Mouse (Mus musculus) heart, postnatal 4 days (tissue): ENCODE measurements at regions not wholly inside any gene's neighbourhood (a gene's known extent, or its start where the extent isn't known, plus 50 kb on each side); places are given as distances from the start of the nearest gene placed in this dataset.

Source experiments
- DNase-seq: peaks from one replicate; pipeline ENCODE4 v3.0.0; 2021

DNA sequence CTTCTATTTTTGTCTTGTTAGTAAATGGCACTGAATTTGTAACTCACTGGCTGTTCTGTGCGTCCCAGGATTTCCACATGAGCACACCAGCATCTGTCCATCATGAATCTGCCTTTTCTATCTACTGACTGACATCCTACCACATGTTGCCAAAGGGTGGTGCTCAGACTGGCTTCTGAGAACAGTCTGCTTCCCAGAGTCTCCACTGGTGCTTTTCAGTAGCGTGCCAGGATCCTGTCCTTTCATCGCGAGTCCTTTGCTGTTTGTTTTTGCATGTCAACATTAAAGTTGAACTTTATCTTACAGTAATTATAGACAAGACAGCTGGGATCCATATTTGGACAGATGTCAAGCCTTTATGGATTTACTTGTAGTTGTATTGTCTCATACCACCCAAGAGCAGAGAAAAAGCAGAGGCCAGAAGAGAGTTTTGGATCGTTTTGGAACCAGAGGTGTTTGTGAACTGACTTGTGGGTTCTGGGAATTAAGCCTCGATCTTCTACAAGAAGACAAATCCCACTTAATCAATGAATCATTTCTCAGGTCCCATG lies 314.0 kb upstream of the Agtr1b start:
- no peak for DNase-seq

DNA sequence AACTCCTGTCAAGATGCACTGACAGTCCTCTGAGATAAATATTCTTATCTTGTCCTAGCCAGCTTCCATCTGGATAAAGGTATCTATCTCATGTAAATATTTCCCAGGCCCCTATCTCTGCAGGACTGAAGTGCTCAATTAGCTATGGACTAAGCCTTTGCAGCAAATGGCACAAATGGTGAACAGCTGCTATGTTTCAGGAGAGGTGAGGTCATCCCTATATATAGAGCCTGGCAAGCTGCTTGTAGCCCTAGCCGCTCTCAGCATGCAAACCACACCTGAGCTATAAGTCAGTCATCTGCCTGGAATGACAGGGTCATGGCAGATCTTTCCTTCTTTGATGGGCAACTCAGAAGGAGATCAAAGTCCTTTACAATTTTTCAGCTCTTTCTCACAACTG lies 294.9 kb upstream of the Agtr1b start:
- peak; percentile 63 for DNase-seq

DNA sequence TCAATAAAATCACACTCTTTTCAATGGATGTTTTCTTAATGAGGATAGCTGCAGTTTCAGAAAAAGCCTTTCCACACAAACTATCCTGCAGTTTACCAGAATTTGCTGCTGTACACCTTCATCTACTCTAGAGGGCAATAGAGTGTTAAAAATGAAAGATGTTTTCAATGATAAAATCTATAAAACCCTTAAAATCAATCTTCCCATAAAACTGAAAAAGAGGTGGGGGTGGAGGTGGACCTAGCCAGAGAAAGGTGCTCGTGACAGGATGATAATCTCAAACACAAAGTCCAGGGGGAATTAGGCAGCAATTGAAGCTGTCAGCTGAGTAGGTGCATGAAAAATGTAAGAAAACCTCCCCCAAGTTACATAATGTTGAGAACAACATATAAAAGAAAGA lies 288.4 kb upstream of the Agtr1b start:
- no peak for DNase-seq
